Mouse (Mus musculus) cerebellum, postnatal 14 days (tissue): ENCODE measurements around the gene Spink4.

Experiments
- DNase-seq, 2 experiments: peaks; one replicate each; pipeline ENCODE4 v3.0.0; 2021; ENCODE audit warnings: mixed read lengths in 2 of 2

The Spink4 gene

DNA sequence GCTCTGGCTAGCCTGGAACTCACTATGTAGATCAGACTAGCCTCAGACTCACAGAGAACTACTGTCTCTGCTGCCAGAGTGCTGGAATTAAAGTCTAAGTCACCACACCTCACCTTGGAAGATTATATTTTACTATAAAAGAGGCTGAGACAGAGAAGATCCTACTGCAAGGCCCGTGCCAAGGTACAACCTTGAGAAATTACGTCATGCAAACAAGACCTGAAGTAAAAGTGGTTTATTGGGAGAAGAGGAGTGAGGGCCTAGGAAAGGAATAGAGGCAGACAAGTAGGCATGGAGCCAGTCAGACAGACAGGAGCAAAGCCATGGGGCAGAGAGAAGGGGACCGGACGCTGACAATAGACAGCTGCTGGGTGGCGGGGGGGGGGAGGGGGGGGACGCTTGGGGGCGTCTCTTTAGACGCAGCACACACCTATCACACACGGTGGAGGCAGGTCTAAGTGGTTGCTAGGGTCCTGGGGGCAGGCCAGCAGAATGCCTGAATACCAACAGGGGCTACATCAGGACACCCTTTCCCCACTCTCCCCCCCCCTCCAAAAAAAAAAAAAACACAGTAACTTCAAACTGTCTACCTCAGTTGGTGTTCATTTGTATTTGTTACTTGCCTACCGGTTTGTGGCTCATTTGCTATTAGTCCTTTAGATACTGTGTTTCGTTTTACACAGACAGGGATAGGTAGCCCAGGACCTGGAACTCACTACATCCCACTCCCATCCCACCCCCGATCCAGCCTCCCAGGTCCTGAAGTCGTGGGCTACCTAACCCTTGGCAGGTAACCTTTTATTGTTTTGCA, 50.1 kb downstream of the Spink4 start:
- peak; percentile 27 to 43 for DNase-seq

DNA sequence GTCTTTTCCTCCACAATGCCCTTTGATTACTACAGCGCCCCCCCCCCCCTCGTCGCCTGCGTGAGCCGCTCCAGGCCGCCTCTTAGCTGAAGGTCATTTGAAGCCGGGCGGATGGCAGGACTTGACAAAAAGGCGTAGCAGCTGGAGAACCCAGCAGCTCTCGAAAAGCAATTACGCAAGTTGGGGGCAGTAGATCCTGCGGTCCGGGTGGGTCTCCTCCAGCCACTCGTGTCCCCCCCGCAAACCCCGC, 50.7 kb downstream of the Spink4 start:
- no peak for DNase-seq

- peak; percentile 95 to 96 for DNase-seq
These were observed 51.2 kb downstream of the Spink4 start, which contains the start of gene Nfx1 for GRCm38 (mm10) chr4:40970842-40971701. Nfx1 (plus strand) TSS chr4:40970906.

DNA sequence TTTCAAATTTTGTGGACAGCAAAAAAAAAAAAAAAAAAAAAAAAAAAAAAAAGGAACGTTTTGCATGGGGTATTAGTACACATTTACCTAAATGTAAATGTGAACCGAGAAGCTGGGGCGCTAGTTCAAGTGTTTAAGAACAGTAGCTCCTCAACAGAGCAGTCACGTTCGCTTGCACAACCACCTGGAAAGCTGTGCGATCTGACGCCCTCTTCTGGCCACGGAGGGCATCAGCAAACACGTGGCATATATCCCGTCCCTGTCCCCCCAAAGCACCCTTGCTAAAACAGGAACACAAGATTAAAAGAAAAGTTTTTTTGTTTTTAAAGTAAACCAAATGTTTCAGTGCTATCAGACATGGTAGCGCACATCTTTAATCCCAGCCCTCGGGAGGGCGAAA, 51.9 kb downstream of the Spink4 start:
- DNase-seq = peak; percentile 40 to 71

GRCm38 (mm10) chr4:40974011-40974410, 54.2 kb downstream of the Spink4 start:
- no peak for DNase-seq

GRCm38 (mm10) chr4:40975678-40976077, 55.8 kb downstream of the Spink4 start:
- no peak for DNase-seq

DNA sequence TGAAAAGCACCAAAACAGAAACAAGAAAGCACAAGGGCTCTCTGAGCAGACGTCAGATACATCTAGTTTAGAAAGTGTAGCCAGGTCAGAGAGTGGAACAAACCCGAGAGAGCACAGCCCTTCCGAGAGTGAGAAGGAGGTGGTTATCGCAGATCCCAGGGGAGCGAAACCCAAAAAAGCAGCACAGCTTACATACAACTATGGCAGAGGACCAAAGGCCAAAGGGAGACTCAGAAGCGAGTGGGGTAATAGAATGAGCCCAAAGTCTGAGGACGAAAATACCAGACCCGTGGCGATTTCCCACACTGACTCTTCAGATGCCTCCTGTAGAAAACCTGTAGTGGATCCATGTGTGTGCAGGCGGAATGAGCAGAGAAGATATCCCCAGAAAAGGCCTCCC, 56.8 kb downstream of the Spink4 start:
- DNase-seq = no peak

DNA sequence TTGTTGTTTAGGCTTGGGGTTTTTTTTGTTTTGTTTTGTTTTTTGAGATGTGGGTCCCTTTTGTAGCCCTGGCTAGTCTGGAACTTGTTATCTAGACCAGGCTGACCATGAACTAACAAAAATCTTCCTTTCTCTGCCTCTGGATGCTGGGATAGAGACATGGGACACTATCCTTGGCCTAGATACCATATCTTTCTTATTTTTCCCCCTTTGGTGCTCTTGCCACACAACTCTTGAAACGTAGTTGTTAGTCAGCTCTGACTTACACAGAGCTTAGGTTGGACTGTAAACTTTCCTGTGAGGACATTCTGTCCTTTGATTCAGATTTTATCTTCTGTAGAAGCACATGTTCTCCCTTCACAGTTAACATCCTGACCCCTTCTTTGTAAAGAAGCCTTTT, 59.6 kb downstream of the Spink4 start:
- no peak for DNase-seq
